Mouse (Mus musculus): ENCODE measurements around the gene Tulp4.
A peak's percentile ranks its signal among the peaks of the same experiment; 100 is the strongest.

Gene Tulp4

DNA sequence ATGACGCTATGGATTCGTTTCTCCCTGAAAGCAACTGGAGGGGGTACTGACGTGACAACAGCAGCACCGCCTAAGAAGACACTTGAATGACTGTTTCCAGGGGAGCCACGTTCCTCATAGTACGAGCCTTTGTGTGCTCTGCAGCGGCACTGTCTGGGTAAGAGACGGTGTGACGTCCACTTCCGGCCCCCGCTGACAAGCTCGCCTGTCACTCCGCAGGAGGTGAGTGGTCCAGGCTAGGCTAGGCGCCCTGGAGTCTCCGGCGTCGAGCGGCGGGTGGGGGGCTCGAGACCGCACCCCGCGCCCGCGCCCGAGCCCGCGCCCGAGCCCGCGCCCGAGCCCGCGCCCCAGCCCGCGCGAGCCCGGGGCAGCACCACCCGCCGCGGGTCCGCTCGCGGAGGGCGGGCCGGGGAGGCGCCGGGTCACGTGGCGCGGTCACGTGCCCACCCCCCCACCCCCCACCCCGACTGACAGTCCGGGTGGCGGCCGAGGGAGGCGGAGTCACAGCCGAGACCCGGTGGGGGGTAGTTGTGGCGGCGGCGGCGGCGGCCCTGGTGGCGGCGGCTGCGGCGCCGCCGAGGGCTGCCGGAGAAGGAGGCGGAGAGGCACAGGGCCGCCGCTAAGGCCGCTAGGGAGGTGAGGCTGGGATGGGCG, at the start of gene Tulp4:
Gene Tulp4 (plus strand): TSS at position 77 of the 654 bp plus-strand sequence.
- DNase-seq (ENCODE audit: low read depth): peak; percentile 93

DNA sequence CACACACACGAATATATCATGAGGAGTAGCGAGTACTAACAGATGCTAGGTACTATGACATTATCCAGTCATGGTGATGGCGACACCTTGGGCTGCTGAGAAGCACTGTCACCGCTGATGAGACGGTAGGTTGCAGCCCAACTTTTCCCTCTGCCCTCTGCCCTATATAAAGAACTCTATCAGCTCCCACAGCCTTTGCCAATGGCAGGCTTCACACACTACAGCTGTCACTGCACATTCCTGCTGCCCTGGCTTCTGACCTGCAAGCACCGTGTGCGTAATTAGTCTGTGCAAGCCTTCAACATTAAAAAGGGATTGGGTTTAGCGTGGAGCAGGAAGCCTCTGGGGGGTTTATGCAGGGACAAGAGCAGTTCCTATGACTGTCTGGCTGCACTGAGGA, 43.4 kb upstream of the Tulp4 start:
- no peak for DNase-seq (ENCODE audit: low read depth)

DNA sequence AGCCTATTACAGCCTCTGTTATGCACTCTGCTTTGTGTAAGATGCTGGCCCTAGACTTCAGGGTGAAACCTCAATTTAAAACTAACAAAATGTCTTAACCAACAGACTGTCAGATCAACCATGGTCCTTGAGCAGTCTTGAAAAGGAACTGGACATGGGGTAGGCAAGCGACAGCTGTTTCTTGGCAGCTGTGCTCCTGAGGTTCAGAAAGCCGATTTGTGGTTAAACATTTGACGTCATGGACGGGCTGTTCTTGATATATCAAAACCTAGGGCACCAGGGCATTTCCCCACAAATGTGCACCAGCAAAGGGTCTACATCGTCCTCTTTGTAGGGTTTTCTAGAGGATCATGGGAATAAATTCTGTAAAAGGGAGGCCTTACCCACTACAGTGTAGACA, 42.7 kb upstream of the Tulp4 start:
- DNase-seq (ENCODE audit: low read depth): no peak

DNA sequence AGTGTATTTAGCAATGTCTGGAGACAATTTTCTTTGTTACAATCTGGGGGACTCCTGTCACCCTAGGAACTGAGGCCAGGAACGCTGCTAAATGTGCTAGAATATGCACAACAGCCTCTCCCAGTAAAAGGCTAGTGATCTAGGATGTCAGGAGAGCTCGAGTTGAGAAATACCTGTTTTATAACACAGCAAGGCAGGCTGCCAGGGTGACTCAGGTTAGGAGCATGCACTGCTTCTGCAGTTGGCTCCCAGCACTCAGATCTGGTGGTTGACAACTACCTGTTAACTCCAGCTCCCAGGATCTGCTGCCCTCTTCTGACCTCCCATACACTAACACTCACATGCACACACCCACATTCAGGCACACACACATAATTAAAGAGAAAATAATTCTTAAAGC, 40.2 kb upstream of the Tulp4 start:
- DNase-seq (ENCODE audit: low read depth): no peak

DNA sequence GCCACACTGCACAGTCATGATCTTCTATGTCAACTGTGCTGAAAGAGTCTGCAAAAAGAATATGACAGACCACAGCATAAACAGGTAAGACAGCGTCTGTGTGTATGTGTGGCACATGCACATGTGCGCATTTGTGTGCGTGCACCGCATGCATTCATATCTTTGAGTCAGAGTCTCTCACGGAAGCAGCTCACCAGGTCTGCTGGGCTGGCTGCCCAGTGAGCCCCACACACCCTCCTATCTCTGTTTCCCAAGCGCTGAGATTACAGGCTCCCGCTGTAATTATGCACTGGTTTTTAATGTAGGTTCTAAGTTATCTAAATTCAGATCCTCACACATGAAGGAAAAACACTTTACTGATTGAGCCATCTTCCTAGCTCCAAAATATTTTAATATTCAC, 38.6 kb upstream of the Tulp4 start:
- DNase-seq (ENCODE audit: low read depth): no peak

DNA sequence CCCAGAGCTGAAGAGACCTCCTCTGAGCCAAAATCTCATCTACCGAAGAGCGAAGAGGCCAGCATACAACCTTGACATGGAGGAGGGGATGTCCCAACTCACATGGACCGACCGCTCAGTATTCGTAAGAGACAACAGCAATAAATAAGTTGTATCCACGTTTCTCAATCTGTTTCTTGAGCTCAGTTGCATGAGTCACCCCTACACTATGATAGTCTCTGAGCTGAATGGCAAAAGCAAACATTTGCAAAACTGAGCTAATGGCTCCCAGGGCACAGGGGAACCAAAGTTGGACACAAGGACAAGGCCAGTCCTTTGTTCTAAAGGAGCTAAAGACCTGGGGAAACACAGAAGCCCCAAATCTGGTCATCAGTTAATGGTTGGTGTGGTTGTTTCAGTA, 36.4 kb upstream of the Tulp4 start:
- no peak for DNase-seq (ENCODE audit: low read depth)

DNA sequence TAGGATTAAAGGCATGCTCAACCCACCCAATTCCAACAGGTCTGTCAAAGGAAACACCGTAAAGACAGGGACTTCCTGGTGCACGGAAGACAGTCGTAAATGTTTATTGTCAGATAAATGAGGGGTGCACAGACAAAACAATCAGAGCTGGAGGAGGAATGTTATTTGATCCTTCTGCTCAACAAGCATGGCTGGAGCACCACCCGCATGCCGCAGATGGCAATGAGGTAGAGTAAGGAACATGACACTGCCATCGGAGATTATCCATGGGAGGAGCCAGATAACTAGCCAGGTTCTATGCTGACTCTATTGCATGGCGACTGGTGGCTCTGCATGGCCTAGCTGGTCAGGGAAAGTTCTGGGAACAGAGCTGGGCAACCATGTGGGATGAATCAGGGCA, 32.8 kb upstream of the Tulp4 start:
- DNase-seq (ENCODE audit: low read depth): no peak

DNA sequence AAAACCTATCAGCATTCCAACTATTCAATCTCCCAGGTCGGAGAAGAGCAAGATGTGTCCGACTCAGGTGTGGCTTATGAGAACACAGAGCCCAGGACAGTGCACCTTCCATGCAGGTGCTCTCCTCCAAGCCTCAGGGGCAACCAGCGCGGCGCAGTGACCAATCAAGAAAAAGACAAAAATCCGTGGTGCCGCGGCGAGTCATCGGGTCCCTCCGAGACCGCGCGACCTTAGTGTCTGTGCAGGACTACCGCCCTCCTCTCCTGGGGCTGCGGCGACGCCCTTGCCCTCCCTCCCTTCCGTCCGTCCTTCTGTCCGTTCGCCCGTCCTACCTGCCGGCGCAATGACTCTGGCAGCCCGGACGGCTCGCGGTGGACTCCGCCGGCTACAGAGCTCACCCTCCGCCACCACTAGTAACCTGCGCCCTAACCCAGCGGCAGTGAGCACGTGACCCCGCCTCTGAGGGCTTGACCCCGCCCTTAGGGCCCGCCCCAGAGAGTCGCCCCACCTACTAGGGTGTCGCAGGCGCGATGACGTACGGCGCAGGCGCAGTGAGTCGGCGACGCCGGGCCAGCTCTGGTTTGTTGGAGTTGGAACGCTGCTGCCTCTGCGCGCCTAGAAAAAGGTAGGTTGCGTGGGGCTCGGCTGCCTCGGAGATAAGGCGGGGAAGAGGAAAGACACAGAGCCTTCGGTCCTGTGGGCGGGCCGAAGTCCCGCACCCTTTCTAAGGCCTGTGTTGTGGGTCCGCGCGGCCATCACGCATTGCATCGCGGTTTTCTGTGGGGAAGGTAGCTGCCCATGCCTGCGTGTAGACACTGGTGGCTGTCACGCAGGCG, 26.7 kb upstream of the Tulp4 start, which contains the start of the genes Serac1 and Gtf2h5:
Gene Serac1 (minus strand): TSS at position 455 of the 836 bp plus-strand sequence.
Gene Gtf2h5 (plus strand): TSS at position 500 of the 836 bp plus-strand sequence.
- DNase-seq (ENCODE audit: low read depth): peak; percentile 99

DNA sequence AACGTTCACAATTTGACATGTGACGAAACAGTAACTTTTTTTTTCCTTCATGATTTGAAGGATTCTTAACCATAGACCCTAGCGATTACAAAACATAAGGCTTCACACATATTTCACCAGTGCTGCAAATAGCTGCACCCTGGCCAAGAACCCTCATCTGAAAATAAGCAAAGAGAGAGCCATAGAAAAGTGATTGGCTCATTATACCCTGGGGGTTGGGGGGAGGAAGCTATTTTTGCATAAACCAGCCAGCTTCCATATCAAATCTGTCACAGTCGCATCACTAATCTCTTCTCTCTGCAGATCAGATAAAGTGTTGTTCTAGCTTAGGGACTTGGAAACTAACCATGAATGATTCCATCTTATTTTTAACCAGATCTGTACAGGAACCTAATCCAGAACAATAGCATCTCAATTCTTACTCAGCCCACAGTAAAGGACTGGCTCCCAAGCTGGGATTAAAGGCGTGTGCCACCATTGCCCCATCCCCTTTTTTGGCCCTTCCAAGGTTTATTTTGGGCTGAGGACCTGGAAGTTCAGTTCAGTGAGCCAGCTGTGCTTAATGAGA, 22.8 kb upstream of the Tulp4 start:
- DNase-seq (ENCODE audit: low read depth): no peak

DNA sequence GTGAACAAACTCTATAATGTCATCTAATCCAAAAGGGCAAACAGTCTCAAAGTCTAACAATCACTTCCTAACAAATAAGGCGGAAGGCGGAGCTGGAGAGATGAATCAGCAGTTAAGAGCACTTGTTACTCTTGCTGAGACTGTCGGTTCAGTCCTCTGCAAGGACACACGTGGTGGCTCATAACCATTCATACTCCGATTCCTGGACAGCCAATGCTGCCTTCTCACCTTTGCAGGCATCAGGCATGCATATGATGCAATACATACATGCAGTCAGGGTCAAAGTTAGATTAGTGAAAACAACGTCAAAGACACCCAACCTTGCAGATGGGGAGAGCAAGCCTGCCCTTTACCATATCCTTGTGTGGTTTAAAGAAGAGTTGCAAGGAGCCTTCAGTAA, 14.6 kb upstream of the Tulp4 start:
- no peak for DNase-seq (ENCODE audit: low read depth)

DNA sequence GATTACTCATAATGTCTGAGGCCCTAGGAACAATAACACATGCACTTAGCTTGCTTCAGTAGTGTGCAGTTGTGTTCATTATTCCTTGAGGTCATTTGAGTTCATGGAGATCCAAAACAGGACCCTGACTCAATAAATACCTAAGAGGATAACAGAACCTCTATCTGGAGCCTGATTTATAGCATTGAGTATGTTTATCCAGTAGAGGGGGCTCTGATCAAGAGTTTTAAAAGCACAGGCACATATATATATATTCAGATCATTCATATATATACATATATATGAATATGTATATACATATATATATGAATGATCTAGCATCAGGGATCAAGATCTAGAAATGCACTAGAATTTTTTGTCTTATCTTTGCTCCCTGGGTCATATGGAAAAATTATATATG, 10.7 kb upstream of the Tulp4 start:
- peak; percentile 38 for DNase-seq (ENCODE audit: low read depth)

DNA sequence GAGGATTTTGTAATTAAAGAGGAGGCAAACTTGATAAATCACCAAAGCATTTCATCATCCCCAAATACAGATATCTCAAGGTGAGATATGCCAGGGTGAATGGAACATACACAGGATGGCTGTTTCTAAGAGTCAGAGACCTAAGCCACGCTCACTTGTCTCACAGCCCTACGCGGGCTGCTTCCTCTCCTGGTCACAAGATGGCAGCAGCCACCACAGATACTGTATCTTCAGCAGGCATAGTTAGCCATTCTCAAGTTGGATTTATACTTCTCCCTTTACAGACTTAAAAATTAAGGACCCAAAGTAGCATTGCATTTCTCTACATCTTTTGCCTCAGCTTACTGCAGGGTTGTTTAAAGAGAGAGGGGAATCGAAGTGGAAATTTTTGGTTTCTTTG, 8.4 kb upstream of the Tulp4 start:
- peak; percentile 81 for DNase-seq (ENCODE audit: low read depth)

DNA sequence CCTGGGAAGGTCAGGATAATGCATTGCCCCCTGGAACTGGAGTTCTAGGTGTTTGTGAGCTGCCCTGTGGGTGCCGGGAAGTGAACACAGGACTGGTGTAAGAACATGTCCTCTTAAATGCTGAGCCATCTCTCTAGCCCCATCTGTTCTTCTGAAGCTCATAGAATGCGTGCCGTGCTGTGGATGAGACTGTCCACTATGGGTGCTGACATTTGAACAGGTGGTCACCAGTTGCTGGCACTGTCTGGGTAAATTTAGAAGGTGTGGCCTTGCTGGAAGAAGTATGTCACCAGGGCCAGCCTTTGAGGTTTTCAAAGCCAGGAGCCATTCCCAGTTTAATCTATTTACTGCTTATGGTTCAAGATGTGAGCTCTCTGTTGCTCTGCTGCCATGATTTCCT, 4.0 kb upstream of the Tulp4 start:
- DNase-seq (ENCODE audit: low read depth): no peak

DNA sequence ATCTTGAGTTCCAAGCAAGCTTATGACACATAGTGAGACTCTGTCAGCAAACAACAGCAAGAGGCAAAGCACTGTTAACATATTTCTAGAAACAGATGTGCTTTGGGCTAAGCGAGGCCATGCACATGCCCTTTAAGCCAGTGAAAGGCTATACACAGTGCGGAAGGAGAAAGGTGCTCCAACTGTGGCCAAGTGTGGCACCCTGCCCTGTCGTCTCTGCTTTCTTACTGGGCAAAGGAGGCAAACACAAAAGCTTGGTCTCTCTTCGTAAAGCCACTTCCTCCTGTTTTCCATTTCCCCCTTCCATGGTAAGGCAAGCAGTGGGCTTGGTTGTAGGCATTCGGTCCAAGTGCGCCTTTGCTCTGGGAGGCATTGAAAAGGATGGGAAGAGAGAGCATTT, 2.7 kb upstream of the Tulp4 start:
- no peak for DNase-seq (ENCODE audit: low read depth)

DNA sequence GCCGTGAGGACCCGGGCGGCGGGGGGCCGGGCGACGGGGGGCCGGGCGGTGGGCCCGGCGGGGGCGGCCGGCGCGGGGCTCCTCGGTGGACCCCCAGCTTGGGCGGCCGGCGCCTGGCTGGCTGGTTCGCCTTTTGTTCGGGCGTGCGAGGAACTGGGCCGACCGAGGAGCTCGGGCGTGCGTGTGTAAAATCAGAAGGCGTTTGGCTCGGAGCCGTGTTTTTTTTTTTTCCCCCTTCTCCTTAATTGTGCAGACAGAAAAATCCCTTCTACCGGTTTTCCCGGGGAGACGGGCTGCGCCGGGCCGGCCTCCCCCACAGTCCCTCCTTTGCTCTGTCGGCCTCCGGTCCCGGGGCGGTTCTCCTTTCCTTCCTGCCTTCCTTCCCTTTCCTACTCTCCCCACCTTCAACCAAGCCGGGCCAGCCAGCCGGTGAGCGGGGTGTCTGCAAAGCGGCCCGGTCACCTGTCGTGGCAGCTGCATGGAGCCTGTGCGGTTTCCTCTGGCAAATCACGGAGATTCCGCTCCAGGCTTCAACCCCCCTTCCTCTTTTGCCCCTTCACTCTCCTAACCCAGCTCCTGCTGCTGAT, 871 bp downstream of the Tulp4 start:
- DNase-seq (ENCODE audit: low read depth): peak; percentile 54

DNA sequence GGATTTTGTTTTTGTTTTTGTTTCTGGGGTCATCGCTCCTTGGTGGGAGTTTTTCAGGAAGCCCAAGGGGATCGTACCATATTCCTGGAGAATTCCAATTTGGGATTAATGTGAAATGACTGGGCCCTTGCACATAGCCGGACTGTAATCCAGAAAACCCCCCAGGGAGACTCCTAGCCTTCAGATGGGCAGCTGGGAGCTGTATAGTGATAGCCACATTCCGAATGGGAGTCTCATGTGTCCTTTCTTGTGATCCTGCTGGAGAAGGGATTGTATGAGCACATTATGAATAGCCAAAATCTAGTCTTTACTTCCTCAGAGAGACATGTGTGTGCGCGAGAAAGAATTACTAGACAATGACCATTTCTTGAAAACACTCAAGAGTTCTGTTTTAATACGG, 1.9 kb downstream of the Tulp4 start:
- DNase-seq (ENCODE audit: low read depth): no peak

DNA sequence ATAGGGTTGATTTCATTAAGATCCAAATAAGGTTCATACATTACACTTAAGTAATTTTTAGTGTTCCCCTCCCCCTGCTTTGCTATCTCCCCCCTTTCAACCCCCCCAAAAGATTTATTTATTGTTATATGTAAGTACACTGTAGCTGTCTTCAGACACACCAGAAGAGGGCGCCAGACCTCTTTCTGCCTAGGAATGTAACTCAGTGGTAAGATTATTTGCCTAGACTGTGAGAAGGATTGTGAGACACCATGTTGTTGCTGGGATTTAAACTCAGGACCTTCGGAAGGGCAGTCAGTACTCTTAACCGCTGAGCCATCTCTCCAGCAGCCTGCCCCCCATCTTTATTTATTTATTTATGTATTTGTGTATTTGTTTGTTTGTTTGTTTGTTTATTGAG, 4.7 kb downstream of the Tulp4 start:
- peak; percentile 26 for DNase-seq (ENCODE audit: low read depth)

DNA sequence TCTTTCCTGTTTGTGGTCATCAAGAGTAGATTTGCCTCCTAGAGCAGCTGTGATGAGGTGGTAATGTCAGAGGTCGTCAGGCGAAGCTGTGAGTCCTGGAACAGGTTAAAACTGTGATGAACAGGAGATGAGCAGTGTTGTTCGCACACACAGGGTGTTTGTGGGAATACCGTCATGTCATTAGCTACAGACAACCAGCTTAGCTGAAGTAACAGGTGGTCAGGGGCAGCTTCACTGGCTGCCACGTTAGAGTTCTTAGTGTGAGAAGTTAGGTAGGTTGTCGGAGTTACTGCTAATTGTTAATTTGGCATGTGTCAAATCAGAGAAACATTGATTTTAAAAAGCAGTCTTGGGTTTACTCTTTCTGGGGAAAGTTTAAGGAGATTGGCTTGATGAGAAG, 7.4 kb downstream of the Tulp4 start:
- no peak for DNase-seq (ENCODE audit: low read depth)

DNA sequence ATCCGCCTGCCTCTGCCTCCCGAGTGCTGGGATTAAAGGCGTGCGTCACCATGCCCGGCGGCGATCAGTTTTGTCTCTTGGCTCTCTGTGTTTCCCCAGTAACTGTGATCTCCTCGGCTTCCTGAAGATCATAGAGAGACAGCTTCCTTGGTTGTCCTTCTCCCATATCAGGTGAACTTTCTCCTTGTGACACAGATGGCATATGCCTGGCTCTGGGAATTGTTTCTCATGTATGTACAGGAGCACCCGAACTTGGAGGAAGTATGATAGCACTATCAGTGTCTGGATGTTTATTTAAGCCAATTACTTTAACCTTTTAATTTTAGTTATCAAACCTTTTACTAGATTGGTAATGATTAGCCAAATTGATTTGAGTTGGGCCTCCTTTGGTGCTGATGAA, 8.8 kb downstream of the Tulp4 start:
- DNase-seq (ENCODE audit: low read depth): no peak

DNA sequence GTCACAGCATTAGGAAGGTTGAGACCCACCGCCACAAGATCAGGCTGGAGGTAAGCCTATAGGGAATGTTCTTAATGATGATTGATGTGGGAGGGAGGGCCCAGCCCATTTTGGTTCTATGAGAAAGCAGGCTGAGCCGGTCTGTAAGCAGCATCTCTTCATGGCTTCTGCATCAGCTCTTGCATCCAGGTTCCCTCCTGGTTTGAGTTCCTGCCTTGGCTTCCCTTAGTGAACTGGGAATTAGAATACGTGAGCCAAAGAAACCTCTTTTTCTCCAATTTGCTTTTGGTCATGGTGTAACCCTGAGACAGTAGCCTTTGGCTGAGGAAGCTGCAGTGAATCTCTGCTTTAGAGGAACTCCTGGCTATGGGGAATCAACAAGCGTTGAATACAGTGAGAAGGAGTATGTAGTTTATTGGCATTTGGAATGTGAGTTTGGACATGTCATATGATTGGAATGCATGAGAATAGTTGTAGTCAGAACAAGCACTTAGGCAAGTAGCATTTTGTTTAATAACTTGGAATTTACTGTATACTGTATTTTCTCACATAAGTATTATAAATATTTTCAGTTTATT, 11.0 kb downstream of the Tulp4 start:
- no peak for DNase-seq (ENCODE audit: low read depth)

DNA sequence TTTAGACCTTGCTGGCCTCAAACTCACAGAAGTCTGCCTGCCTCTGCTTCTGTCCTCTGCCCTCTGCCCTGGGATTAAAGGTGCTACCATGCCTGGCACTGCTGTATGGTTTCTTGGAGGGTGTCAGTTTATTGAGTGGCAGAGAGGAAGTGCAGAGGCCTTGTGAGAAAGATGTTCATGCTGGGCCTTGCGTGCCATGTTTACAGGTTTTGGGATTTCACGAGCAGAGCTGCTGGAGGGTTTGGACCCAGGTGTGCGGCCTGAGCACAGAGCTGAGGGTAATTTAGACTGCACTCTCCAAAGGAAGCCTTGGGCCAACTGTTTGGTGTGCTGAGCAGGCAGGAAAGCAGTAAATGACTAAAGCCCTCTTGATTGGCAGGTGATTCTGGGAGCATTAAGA, 11.7 kb downstream of the Tulp4 start:
- DNase-seq (ENCODE audit: low read depth): no peak

DNA sequence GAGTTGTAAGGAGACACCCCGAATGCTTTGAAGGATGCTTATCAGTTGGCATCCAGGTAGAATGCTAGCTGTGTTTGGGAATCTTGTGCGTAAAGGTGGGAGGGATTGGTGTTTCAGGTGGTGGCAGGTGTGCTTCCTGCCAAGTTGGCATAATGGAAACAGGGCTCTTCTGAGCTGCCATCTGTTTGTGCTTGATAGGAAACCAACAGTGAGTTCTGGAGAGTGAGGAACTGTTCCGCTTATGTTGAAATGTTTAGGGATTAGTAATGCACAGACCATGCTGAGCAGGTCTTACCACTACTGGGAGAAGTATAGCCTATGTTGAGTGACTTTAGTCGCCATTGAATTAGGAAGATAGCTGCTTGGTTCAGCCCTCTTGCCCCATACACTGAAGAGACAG, 12.6 kb downstream of the Tulp4 start:
- no peak for DNase-seq (ENCODE audit: low read depth)

DNA sequence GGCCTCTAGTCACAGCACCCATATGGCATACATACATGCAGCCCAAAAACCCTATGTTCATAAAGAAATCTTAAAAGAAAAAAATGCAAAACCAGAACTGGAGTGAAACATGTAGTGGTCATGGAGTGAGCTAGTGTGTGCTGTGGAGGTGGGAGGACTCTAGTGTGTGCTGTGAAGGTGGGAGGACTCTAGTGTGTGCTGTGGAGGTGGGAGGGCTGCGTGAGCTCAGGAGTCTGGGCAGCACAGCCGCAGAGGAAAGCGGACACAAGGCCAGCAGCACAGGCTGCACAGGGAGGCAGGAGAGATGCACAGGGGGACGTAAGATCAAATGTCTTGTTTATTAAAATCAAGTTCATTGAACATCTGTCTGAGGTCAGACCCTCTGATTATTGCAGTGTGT, 17.5 kb downstream of the Tulp4 start:
- DNase-seq (ENCODE audit: low read depth): no peak
